Mouse (Mus musculus) embryonic facial prominence, embryonic 13.5 days (tissue): ENCODE results near the gene Phyhipl. TPM values are rescaled to one million over a fixed set of nuclear protein-coding genes. Genes with fewer than 3 reads are reported as not detected.

ENCODE experiments used
- ATAC-seq: fragments of 200-750 bp; cut with Nextera tagmentation; 2 replicates; pipeline ENCODE4 v1.8.0; 2017; ENCODE audit warnings: low read depth; ENCODE audit not compliant: insufficient number of reproducible peaks, insufficient read depth, low FRiP score, low TSS enrichment
- H3K27ac ChIP-seq: fragments of 300-500 bp; sonication (generic); 2 replicates; pipeline ENCODE4 v1.5.1; 2015; ENCODE audit warnings: moderate library complexity, mild to moderate bottlenecking, inconsistent platforms
- H3K27me3 ChIP-seq: fragments of 300-500 bp; sonication (generic); 2 replicates; pipeline ENCODE4 v1.6.1; 2015; ENCODE audit warnings: mild to moderate bottlenecking, inconsistent platforms
- H3K36me3 ChIP-seq: fragments of 300-500 bp; sonication (generic); 2 replicates; pipeline ENCODE4 v1.6.1; 2015; ENCODE audit warnings: mild to moderate bottlenecking, inconsistent platforms
- H3K4me1 ChIP-seq: fragments of 300-500 bp; sonication (generic); 2 replicates; pipeline ENCODE4 v1.6.1; 2015; ENCODE audit warnings: inconsistent platforms
- H3K4me2 ChIP-seq: fragments of 300-500 bp; sonication (generic); 2 replicates; pipeline ENCODE4 v1.6.1; 2015; ENCODE audit warnings: moderate library complexity, mild to moderate bottlenecking, inconsistent platforms
- H3K4me3 ChIP-seq: fragments of 300-500 bp; sonication (generic); 2 replicates; pipeline ENCODE4 v1.5.1; 2015; ENCODE audit warnings: mild to moderate bottlenecking, inconsistent platforms
- H3K9ac ChIP-seq: fragments of 300-500 bp; sonication (generic); 2 replicates; pipeline ENCODE4 v1.6.1; 2015; ENCODE audit warnings: mild to moderate bottlenecking, inconsistent platforms
- H3K9me3 ChIP-seq: fragments of 300-500 bp; sonication (generic); 2 replicates; pipeline ENCODE4 v1.6.1; 2016; ENCODE audit warnings: inconsistent platforms
- WGBS: fragments of 180-500 bp; shearing (Covaris S2); methylation state at CpG from one replicate; pipeline ENCODE4 v1.1.7; 2015; ENCODE audit warnings: mixed read lengths; 5-methylcytosine and 5-hydroxymethylcytosine counted together
- polyA plus RNA-seq: library from polyadenylated mRNA; unstranded; fragments of >200 nt; fragmentation: Nextera tagmentation; extraction: Ambion mirVana; gene quantifications from 2 replicates; pipeline ENCODE4 v1.2.1, GENCODE M21; 2015

The Phyhipl gene
- polyA plus RNA-seq, 1 experiment from 2014 or later: 4.5 TPM

GRCm38 (mm10) chr10:70656272-70656671 is 507 bp upstream of the Phyhipl start:
- Histone ChIP-seq H3K4me2 (no peak overlapping the region), H3K27ac (no peak overlapping the region), H3K4me3 (no peak overlapping the region), H3K27me3 (peaks cover 4% of the 10 kb centered on the region; the same call in 1 of the 2 replicates), H3K9me3 (no peaks in the 10 kb centered on the region), H3K4me1 (no peaks in the 10 kb centered on the region), H3K36me3 (no peaks in the 10 kb centered on the region), H3K9ac (no peak overlapping the region)
- ATAC-seq: no peak
- WGBS: 55% methylated on average over 6 of the region's 6 CpGs

DNA sequence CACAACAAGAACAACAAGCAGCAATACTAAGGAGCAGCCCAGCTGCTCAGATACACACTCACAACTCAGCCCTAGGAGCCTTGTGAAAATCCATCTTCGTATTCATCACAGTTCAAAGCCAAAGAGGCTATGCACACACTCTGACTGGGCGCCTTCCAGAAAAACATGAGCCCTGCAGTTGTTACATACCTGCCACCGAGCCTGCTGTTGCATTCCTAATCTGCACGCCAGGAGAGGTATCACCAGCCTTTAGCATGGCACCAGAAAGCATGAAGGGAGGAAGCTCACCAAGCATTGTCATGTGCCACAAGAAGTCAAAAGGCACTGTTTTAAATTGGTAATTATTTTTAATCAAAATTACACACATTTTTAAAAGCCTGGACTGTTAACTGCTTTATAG is 1.1 kb downstream of the Phyhipl start:
- ATAC-seq: no peak
- Histone ChIP-seq H3K27ac (no peak overlapping the region), H3K4me1 (no peaks in the 10 kb centered on the region), H3K9ac (no peak overlapping the region), H3K4me3 (no peak overlapping the region), H3K9me3 (no peaks in the 10 kb centered on the region), H3K4me2 (no peak overlapping the region), H3K27me3 (peaks cover 4% of the 10 kb centered on the region; the same call in 1 of the 2 replicates), H3K36me3 (no peaks in the 10 kb centered on the region)
- 76% methylated on average over 4 of the region's 4 CpGs for WGBS

GRCm38 (mm10) chr10:70654139-70654538 is 1.6 kb downstream of the Phyhipl start:
- WGBS: 60% methylated on average over 3 of the region's 3 CpGs
- Histone ChIP-seq H3K36me3 (no peaks in the 10 kb centered on the region), H3K27me3 (peaks cover 4% of the 10 kb centered on the region; the same call in 1 of the 2 replicates), H3K4me2 (no peak overlapping the region), H3K27ac (no peak overlapping the region), H3K4me3 (no peak overlapping the region), H3K9ac (no peak overlapping the region), H3K9me3 (no peaks in the 10 kb centered on the region), H3K4me1 (no peaks in the 10 kb centered on the region)
- no peak for ATAC-seq

DNA sequence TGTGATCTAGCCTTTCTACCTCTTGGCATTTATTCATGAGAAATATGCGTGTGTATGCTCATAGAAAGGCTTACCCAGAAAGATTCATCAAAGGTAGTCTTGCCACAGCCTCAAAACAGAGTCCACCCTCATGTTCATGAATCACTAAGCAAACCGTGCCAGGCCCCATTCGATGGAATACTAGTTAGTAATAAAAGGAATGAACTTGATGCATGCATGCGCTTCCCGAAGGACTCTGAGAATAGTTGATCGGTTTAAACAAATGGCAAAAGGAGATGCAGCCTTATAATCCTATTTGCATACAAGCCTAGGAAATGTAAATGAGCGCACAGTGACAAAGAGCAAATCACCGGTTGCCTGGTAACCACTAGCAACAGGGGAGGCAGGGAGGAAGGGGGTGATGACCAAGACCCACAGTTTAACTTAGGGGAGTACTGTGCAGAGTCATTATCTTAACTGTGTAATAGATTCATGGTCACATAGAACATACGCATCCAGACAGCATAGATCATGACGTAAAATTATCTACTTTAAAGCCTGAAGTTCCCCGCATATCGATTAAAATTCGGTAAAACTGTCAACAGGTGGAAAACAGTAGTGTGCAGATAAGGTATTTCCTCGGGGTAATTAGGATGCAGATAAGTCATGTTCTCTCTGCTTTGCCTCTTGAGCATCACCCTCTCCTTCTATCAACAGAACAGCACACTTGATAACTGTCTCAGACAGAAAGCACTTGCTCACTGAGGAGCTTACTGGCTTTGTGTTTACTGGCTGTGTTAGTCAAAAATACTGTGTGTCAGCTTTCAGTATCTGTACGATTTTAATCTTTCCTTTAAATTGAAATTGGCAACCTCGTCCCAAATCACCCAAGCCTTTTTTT is 3.8 kb downstream of the Phyhipl start:
- H3K4me2 ChIP-seq: no peak overlapping the region
- no peaks in the 10 kb centered on the region for H3K4me1 ChIP-seq
- H3K9ac ChIP-seq: no peak overlapping the region
- ATAC-seq: no peak
- H3K27me3 ChIP-seq: peaks cover 4% of the 10 kb centered on the region; the same call in 1 of the 2 replicates
- no peaks in the 10 kb centered on the region for H3K9me3 ChIP-seq
- H3K27ac ChIP-seq: no peak overlapping the region
- H3K4me3 ChIP-seq: no peak overlapping the region
- WGBS: 50% methylated on average over 16 of the region's 16 CpGs
- H3K36me3 ChIP-seq: no peaks in the 10 kb centered on the region

GRCm38 (mm10) chr10:70648831-70649230 is 6.9 kb downstream of the Phyhipl start:
- no peaks in the 10 kb centered on the region for H3K4me1 ChIP-seq
- 67% methylated on average over 5 of the region's 5 CpGs for WGBS

GRCm38 (mm10) chr10:70643131-70643530 is 12.6 kb downstream of the Phyhipl start:
- Histone ChIP-seq H3K4me1 (peaks cover 2% of the 10 kb centered on the region; the same call in 1 of the 2 replicates), H3K4me3 (no peak overlapping the region), H3K9me3 (no peaks in the 10 kb centered on the region), H3K27ac (no peak overlapping the region), H3K36me3 (no peaks in the 10 kb centered on the region), H3K27me3 (no peaks in the 10 kb centered on the region), H3K4me2 (no peak overlapping the region), H3K9ac (no peak overlapping the region)
- 72% methylated on average over 9 of the region's 9 CpGs for WGBS
- ATAC-seq: no peak

More at GRCm38 (mm10) chr10:70648831-70649230, 6.9 kb downstream of the Phyhipl start:
- Histone ChIP-seq H3K9ac (no peak overlapping the region), H3K27ac (no peak overlapping the region), H3K9me3 (no peaks in the 10 kb centered on the region), H3K36me3 (no peaks in the 10 kb centered on the region), H3K27me3 (peaks cover 4% of the 10 kb centered on the region; the same call in 1 of the 2 replicates), H3K4me2 (no peak overlapping the region), H3K4me3 (no peak overlapping the region)
- ATAC-seq: no peak

DNA sequence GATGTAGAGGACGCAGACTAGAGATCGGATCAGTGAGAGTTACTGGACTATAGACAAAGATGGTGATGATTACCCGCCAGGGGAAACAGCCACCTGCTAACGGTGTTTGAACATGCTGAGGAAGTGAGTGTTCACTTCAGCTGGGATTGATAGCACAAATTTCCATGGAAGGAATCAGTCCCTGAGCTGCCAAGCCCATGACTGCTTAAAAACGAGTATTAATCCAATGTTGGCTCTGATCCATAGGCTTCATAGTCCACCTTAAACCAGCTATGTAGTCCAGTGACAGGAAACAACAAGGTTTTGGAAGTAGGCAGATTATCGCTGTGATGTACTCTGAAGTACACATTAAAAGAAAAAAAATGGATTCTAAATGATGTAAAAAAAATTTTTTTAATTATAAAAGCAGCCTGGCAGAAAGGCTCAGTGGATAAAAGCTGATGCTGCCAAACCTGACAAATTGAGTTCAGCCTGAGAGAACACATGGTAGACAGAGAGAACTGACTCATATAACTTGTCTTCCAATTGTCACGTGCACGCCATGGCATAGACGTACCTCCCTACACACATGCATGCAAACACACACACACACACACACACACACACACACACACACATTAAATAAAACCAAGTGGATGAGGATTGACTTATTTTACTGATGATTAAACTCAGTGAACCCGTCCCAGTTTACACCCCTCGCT is 14.7 kb downstream of the Phyhipl start:
- no peaks in the 10 kb centered on the region for H3K36me3 ChIP-seq
- H3K4me2 ChIP-seq: no peak overlapping the region
- H3K27me3 ChIP-seq: no peaks in the 10 kb centered on the region
- ATAC-seq: no peak
- H3K4me1 ChIP-seq: peaks cover 2% of the 10 kb centered on the region; the same call in 1 of the 2 replicates
- no peak overlapping the region for H3K4me3 ChIP-seq
- no peaks in the 10 kb centered on the region for H3K9me3 ChIP-seq
- H3K27ac ChIP-seq: no peak overlapping the region
- H3K9ac ChIP-seq: no peak overlapping the region
- 82% methylated on average over 11 of the region's 11 CpGs for WGBS

- Histone ChIP-seq H3K27me3 (no peaks in the 10 kb centered on the region), H3K9ac (no peak overlapping the region), H3K27ac (no peak overlapping the region), H3K4me2 (no peak overlapping the region), H3K4me1 (peaks cover 2% of the 10 kb centered on the region; the same call in 1 of the 2 replicates), H3K4me3 (no peak overlapping the region), H3K36me3 (no peaks in the 10 kb centered on the region), H3K9me3 (no peaks in the 10 kb centered on the region)
- ATAC-seq: no peak
- 63% methylated on average over 17 of the region's 17 CpGs for WGBS
Measured at GRCm38 (mm10) chr10:70640075-70640737, 15.6 kb downstream of the Phyhipl start.

DNA sequence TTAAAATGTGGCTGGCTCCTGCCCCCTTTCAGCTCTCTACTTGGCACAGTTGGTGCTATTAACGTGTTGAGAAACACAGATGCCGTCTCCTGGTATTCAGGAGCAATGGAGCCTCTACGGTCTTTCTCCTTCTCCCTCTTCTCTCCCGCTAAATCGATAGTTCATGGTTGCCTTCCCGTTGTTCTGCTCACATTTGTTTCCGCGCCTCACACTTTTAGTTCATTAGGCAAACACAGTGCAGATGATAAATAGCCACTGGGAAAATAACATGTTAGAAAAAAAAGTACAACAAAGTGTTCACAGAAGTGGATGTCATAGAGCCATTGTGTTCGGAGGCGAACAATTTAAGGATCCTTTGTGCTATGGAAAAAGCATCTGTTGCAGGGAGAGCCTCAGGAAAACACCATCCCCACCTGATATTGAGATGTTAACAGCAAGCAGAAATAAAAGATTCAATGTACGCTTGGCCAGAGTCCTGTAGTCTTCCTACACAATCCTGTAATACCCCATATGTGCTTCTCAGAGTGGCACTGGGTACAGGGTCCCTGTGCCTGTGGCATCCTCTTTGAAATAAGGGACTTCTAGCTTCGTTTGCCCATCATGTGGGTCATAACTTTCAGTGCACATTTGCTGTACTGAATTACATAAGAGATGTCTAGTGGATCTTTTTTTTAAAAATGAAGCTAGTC is 18.0 kb downstream of the Phyhipl start:
- ATAC-seq: no peak
- Histone ChIP-seq H3K9ac (no peak overlapping the region), H3K9me3 (no peaks in the 10 kb centered on the region), H3K4me3 (no peak overlapping the region), H3K27me3 (no peaks in the 10 kb centered on the region), H3K4me1 (peaks cover 2% of the 10 kb centered on the region; the same call in 1 of the 2 replicates), H3K36me3 (no peaks in the 10 kb centered on the region), H3K27ac (no peak overlapping the region), H3K4me2 (no peak overlapping the region)
- 82% methylated on average over 12 of the region's 12 CpGs for WGBS

DNA sequence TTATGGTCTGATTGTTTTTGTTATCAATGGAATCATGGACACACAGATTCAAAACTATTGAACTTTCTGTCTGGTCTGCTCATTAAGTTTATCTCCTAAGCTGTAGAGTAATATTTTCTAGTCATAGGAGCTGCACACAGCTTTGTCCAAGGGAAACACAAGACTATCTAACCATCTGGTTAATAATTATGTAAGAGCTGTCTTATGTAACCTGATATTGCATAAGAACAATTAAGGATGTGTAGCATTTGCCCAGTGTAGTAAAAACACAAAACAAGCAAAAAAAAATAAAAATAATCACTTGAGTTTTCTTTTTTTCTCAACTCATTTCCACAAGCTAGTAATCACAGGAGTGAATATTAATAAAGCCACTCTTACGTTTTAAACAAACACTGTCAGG is 20.5 kb downstream of the Phyhipl start:
- WGBS: 62% methylated on average over 1 of the region's 1 CpGs
- no peak overlapping the region for H3K4me2 ChIP-seq
- no peak overlapping the region for H3K27ac ChIP-seq

DNA sequence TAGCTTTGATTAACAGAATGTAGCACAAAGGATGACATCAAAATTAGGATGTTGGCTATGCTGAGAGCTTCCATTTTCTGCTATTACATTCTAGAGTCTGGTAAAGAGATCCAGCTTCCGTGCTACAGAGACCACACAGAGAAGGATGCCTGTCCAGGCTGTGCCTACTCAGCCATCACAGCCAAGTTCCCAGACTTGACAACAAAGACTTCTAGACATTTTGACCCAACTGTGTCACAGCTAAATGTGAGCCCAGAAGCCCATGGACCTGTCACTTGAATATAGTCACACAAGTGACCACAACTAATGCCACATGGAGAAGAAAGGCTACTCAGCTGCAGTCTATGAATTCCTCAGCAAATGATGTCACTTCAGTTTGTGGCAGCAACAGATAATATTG is 24.6 kb downstream of the Phyhipl start:
- Histone ChIP-seq H3K9ac (no peak overlapping the region), H3K4me2 (no peak overlapping the region), H3K4me3 (no peak overlapping the region), H3K4me1 (no peaks in the 10 kb centered on the region), H3K27me3 (no peaks in the 10 kb centered on the region), H3K27ac (no peak overlapping the region), H3K9me3 (no peaks in the 10 kb centered on the region), H3K36me3 (no peaks in the 10 kb centered on the region)
- 84% methylated on average over 1 of the region's 1 CpGs for WGBS
- no peak for ATAC-seq

More for the DNA sequence above, 20.5 kb downstream of the Phyhipl start:
- Histone ChIP-seq H3K4me3 (no peak overlapping the region), H3K4me1 (no peaks in the 10 kb centered on the region), H3K9ac (no peak overlapping the region), H3K36me3 (no peaks in the 10 kb centered on the region), H3K27me3 (no peaks in the 10 kb centered on the region), H3K9me3 (no peaks in the 10 kb centered on the region)
- no peak for ATAC-seq
